Mouse (Mus musculus) MEL (cell line): Measurements from ENCODE around the gene Il2rg. TPM values are rescaled to one million over a fixed set of nuclear protein-coding genes. Genes with fewer than 3 reads are reported as not detected.

Experiments
- DNase-seq: peaks from one replicate; pipeline ENCODE4 v3.0.0; 2011; ENCODE audit warnings: low read depth, low spot score
- H3K27ac ChIP-seq: 2 replicates; pipeline ENCODE4 v1.5.1; 2012; ENCODE audit warnings: low read depth, mild to moderate bottlenecking, control low read depth, low read length, moderate library complexity; ENCODE audit not compliant: control insufficient read depth
- H3K27me3 ChIP-seq, 2 experiments: fragments of 150-350 bp in 1 of 2; sonication (generic) in 1 of 2; 2 replicates each; pipeline ENCODE4 v1.6.1; 2012; ENCODE audit warnings: low read length in 2 of 2, mild to moderate bottlenecking in 2 of 2, improper control_type of control experiment in 1 of 2, moderate library complexity in 1 of 2; ENCODE audit not compliant: insufficient read depth in 2 of 2, control insufficient read depth in 1 of 2
- H3K36me3 ChIP-seq, 2 experiments: 2 replicates each; pipeline ENCODE4 v1.6.1; 2012 to 2014; ENCODE audit warnings: low read length in 2 of 2, improper control_type of control experiment in 1 of 2, inconsistent platforms in 1 of 2, mild to moderate bottlenecking in 1 of 2; ENCODE audit not compliant: insufficient read depth in 2 of 2, control insufficient read depth in 1 of 2
- H3K4me1 ChIP-seq, 2 experiments: fragments of 150-350 bp in 1 of 2; sonication (generic) in 1 of 2; 2 replicates each; pipeline ENCODE4 v1.6.1; 2012; ENCODE audit warnings: low read length in 2 of 2, improper control_type of control experiment in 1 of 2, mild to moderate bottlenecking in 1 of 2; ENCODE audit not compliant: insufficient read depth in 2 of 2, control insufficient read depth in 1 of 2
- H3K4me3 ChIP-seq, 2 experiments: fragments of 150-350 bp in 1 of 2; sonication (generic) in 1 of 2; 2 replicates each; pipeline ENCODE4 v1.5.1; 2012; ENCODE audit warnings: low read depth in 2 of 2, low read length in 2 of 2, mild to moderate bottlenecking in 2 of 2, moderate library complexity in 2 of 2, control low read depth in 1 of 2, improper control_type of control experiment in 1 of 2; ENCODE audit not compliant: control insufficient read depth in 1 of 2, insufficient read depth in 1 of 2
- H3K79me2 ChIP-seq: 2 replicates; pipeline ENCODE4 v1.6.1; 2012; ENCODE audit warnings: mild to moderate bottlenecking, low read length, moderate library complexity; ENCODE audit not compliant: control insufficient read depth, poor library complexity, insufficient read depth
- H3K9ac ChIP-seq: 2 replicates; pipeline ENCODE4 v1.6.1; 2012; ENCODE audit warnings: low read depth, mild to moderate bottlenecking, control low read depth, low read length, moderate library complexity; ENCODE audit not compliant: control insufficient read depth, poor library complexity, severe bottlenecking
- H3K9me3 ChIP-seq: fragments of 150-350 bp; sonication (generic); replicated peaks from 2 replicates; pipeline ENCODE4 v1.6.1; 2012; ENCODE audit warnings: mild to moderate bottlenecking, low read length, improper control_type of control experiment, moderate library complexity; ENCODE audit not compliant: insufficient read depth
- BHLHE40 ChIP-seq: IDR thresholded peaks from 2 replicates; pipeline ENCODE4 v1.6.1; 2012; ENCODE audit warnings: low read depth, mild to moderate bottlenecking, inconsistent platforms, low read length, improper control_type of control experiment, borderline replicate concordance
- CHD1 ChIP-seq: IDR thresholded peaks from 2 replicates; pipeline ENCODE4 v1.6.1; 2012; ENCODE audit warnings: low read depth, mild to moderate bottlenecking, inconsistent platforms, low read length, improper control_type of control experiment
- CHD2 ChIP-seq: IDR thresholded peaks from 2 replicates; pipeline ENCODE4 v1.6.1; 2011; ENCODE audit warnings: low read length, improper control_type of control experiment
- CTCF ChIP-seq, 3 experiments: IDR thresholded peaks in 2 of 3; conservative IDR thresholded peaks in 1 of 3; 2 replicates each; pipeline ENCODE4 v1.5.1; 2011 to 2012; ENCODE audit warnings: low read length in 3 of 3, low read depth in 2 of 3, mild to moderate bottlenecking in 2 of 3, improper control_type of control experiment in 1 of 3, inconsistent platforms in 1 of 3, mixed read lengths in 1 of 3, moderate library complexity in 1 of 3; ENCODE audit not compliant: control insufficient read depth in 1 of 3, insufficient read depth in 1 of 3, poor library complexity in 1 of 3, severe bottlenecking in 1 of 3
- ELF1 ChIP-seq: IDR thresholded peaks from 2 replicates; pipeline ENCODE4 v1.6.1; 2014; ENCODE audit warnings: low read depth, mild to moderate bottlenecking, inconsistent platforms, low read length, improper control_type of control experiment, moderate library complexity
- EP300 ChIP-seq, 2 experiments: IDR thresholded peaks; 2 replicates each; pipeline ENCODE4 v1.6.1; 2011; ENCODE audit warnings: improper control_type of control experiment in 2 of 2, low read length in 2 of 2, low read depth in 1 of 2, mild to moderate bottlenecking in 1 of 2
- ETS1 ChIP-seq: IDR thresholded peaks from 2 replicates; pipeline ENCODE4 v1.6.1; 2012; ENCODE audit warnings: low read depth, mild to moderate bottlenecking, inconsistent platforms, low read length, improper control_type of control experiment, moderate library complexity
- GABPA ChIP-seq: IDR thresholded peaks from 2 replicates; pipeline ENCODE4 v1.6.1; 2012; ENCODE audit warnings: low read depth, mild to moderate bottlenecking, inconsistent platforms, low read length, improper control_type of control experiment, moderate library complexity
- JUND ChIP-seq: IDR thresholded peaks from 2 replicates; pipeline ENCODE4 v1.6.1; 2011; ENCODE audit warnings: low read depth, mild to moderate bottlenecking, improper control_type of control experiment, low read length
- KAT2A ChIP-seq: conservative IDR thresholded peaks from 2 replicates; pipeline ENCODE4 v1.6.1; 2012; ENCODE audit warnings: low read depth, low read length, improper control_type of control experiment, inconsistent platforms
- MAZ ChIP-seq: IDR thresholded peaks from 2 replicates; pipeline ENCODE4 v1.6.1; 2012; ENCODE audit warnings: low read depth, mild to moderate bottlenecking, inconsistent platforms, low read length, improper control_type of control experiment
- MXI1 ChIP-seq: IDR thresholded peaks from 2 replicates; pipeline ENCODE4 v1.6.1; 2011; ENCODE audit warnings: mild to moderate bottlenecking, low read depth, low read length, improper control_type of control experiment
- MYB ChIP-seq: IDR thresholded peaks from 2 replicates; pipeline ENCODE4 v1.6.1; 2011; ENCODE audit warnings: mild to moderate bottlenecking, low read depth, low read length, improper control_type of control experiment
- MYC ChIP-seq: IDR thresholded peaks from 2 replicates; pipeline ENCODE4 v1.6.1; 2011; ENCODE audit warnings: low read depth, mild to moderate bottlenecking, low read length, improper control_type of control experiment, moderate library complexity
- NELFE ChIP-seq: IDR thresholded peaks from 2 replicates; pipeline ENCODE4 v1.6.1; 2011; ENCODE audit warnings: low read depth, low read length, improper control_type of control experiment
- NRF1 ChIP-seq: IDR thresholded peaks from 2 replicates; pipeline ENCODE4 v1.6.1; 2014; ENCODE audit warnings: low read depth, mild to moderate bottlenecking, inconsistent platforms, low read length, improper control_type of control experiment, moderate library complexity; ENCODE audit not compliant: poor library complexity, insufficient read depth, severe bottlenecking
- POLR2A ChIP-seq, 2 experiments: IDR thresholded peaks; 2 replicates each; pipeline ENCODE4 v1.6.1; 2011 to 2012; ENCODE audit warnings: low read length in 2 of 2, mild to moderate bottlenecking in 2 of 2, control low read depth in 1 of 2, improper control_type of control experiment in 1 of 2, low read depth in 1 of 2, moderate library complexity in 1 of 2; ENCODE audit not compliant: control insufficient read depth in 1 of 2, insufficient read depth in 1 of 2, poor library complexity in 1 of 2
- POLR2AphosphoS2 ChIP-seq: IDR thresholded peaks from 2 replicates; pipeline ENCODE4 v1.6.1; 2011; ENCODE audit warnings: low read length, improper control_type of control experiment
- POLR2AphosphoS5 ChIP-seq: IDR thresholded peaks from 2 replicates; pipeline ENCODE4 v1.6.1; 2012; ENCODE audit warnings: low read depth, borderline replicate concordance, mild to moderate bottlenecking, inconsistent platforms, low read length, moderate library complexity, mixed read lengths
- RAD21 ChIP-seq: IDR thresholded peaks from 2 replicates; pipeline ENCODE4 v1.6.1; 2011; ENCODE audit warnings: mild to moderate bottlenecking, low read depth, low read length, improper control_type of control experiment
- RCOR1 ChIP-seq: IDR thresholded peaks from 2 replicates; pipeline ENCODE4 v1.6.1; 2012; ENCODE audit warnings: low read depth, mild to moderate bottlenecking, inconsistent platforms, low read length, improper control_type of control experiment
- SIN3A ChIP-seq: IDR thresholded peaks from 2 replicates; pipeline ENCODE4 v1.6.1; 2012; ENCODE audit warnings: low read length, improper control_type of control experiment, inconsistent platforms
- SMC3 ChIP-seq: IDR thresholded peaks from 2 replicates; pipeline ENCODE4 v1.6.1; 2011; ENCODE audit warnings: low read depth, low read length, improper control_type of control experiment
- TBP ChIP-seq: IDR thresholded peaks from 2 replicates; pipeline ENCODE4 v1.8.0; 2011; ENCODE audit warnings: low read depth, low read length, improper control_type of control experiment
- TCF12 ChIP-seq: IDR thresholded peaks from 2 replicates; pipeline ENCODE4 v1.6.1; 2014; ENCODE audit warnings: low read depth, mild to moderate bottlenecking, inconsistent platforms, low read length, improper control_type of control experiment, moderate library complexity
- UBTF ChIP-seq: IDR thresholded peaks from 2 replicates; pipeline ENCODE4 v1.6.1; 2012; ENCODE audit warnings: low read depth, mild to moderate bottlenecking, inconsistent platforms, low read length, improper control_type of control experiment, moderate library complexity, borderline replicate concordance; ENCODE audit not compliant: insufficient read depth
- USF1 ChIP-seq: IDR thresholded peaks from 2 replicates; pipeline ENCODE4 v1.6.1; 2014; ENCODE audit warnings: low read depth, mild to moderate bottlenecking, inconsistent platforms, low read length, improper control_type of control experiment, moderate library complexity
- USF2 ChIP-seq, 2 experiments: IDR thresholded peaks; 2 replicates each; pipeline ENCODE4 v1.6.1; 2011 to 2012; ENCODE audit warnings: improper control_type of control experiment in 2 of 2, low read length in 2 of 2, borderline replicate concordance in 1 of 2, inconsistent platforms in 1 of 2, low read depth in 1 of 2, mild to moderate bottlenecking in 1 of 2; ENCODE audit not compliant: insufficient read depth in 1 of 2
- ZC3H11A ChIP-seq: IDR thresholded peaks from 2 replicates; pipeline ENCODE4 v1.6.1; 2012; ENCODE audit warnings: low read depth, mild to moderate bottlenecking, inconsistent platforms, low read length, improper control_type of control experiment
- ZKSCAN1 ChIP-seq: IDR thresholded peaks from 2 replicates; pipeline ENCODE4 v1.6.1; 2012; ENCODE audit warnings: low read depth, mild to moderate bottlenecking, inconsistent platforms, low read length, improper control_type of control experiment, moderate library complexity
- ZMIZ1 ChIP-seq: IDR thresholded peaks from 2 replicates; pipeline ENCODE4 v1.6.1; 2012; ENCODE audit warnings: low read depth, mild to moderate bottlenecking, inconsistent platforms, low read length, improper control_type of control experiment, moderate library complexity
- ZNF384 ChIP-seq: IDR thresholded peaks from 2 replicates; pipeline ENCODE4 v1.6.1; 2012; ENCODE audit warnings: low read depth, mild to moderate bottlenecking, inconsistent platforms, low read length, improper control_type of control experiment
- polyA plus RNA-seq, 2 experiments: library from polyadenylated mRNA; stranded (reverse) in 1 of 2; unstranded in 1 of 2; fragments of >175 nt in 1 of 2; fragments of >200 nt in 1 of 2; gene quantifications; 2 replicates each; pipeline versions ENCODE4 v1.2.1 to v1.2.4; 2012; ENCODE audit warnings: low replicate concordance in 2 of 2, low read depth in 1 of 2; ENCODE audit not compliant: insufficient read length in 2 of 2, insufficient read depth in 1 of 2, missing spikeins in 1 of 2
- total RNA-seq: library from RNA; depleted of rRNA; stranded (reverse); fragments of 300-350 nt; gene quantifications from 2 replicates; pipeline ENCODE4 v1.2.3, GENCODE M21; 2012

The Il2rg gene
- total and polyA plus RNA-seq, 3 experiments = 1.6 to 3.5 TPM; not detected in 1

GRCm38 (mm10) chrX:101222796-101223162 lies 45.3 kb downstream of the Il2rg start (continued):
- TF ChIP-seq SMC3 (no peak), ELF1 (no peak)

GRCm38 (mm10) chrX:101221834-101222795 lies 45.9 kb downstream of the Il2rg start, which contains the start of gene Snx12:
TSS of gene Snx12 (minus strand) at chrX:101222563.
- H3K27ac ChIP-seq = peak within 1 kb of the TSS; percentile 56
- peak; percentile 90 for DNase-seq
- TF ChIP-seq NRF1 (peak; percentile 84), ZC3H11A (no peak), GABPA (no peak), NELFE (peak; percentile 68), KAT2A (peak; percentile 79), BHLHE40 (no peak), SMC3 (no peak), POLR2AphosphoS2 (no peak), ZKSCAN1 (no peak), SIN3A (peak; percentile 88), ETS1 (peak; percentile 39; the same call in 1 of the 2 replicates), TBP (peak; percentile 66; the same call in 1 of the 2 replicates), USF2 (IDR thresholded peaks at IDR 0.05; ENCODE audit: borderline replicate concordance in 1 of 2, insufficient read depth in 1 of 2, low read depth in 1 of 2, low read length in 2 of 2) (no peak), TCF12 (peak; percentile 37; the same call in 1 of the 2 replicates), ELF1 (peak; percentile 89), RCOR1 (peak; percentile 64), MYC (peak; percentile 55; the same call in 1 of the 2 replicates), USF1 (peak; percentile 75), CHD1 (no peak), MAZ (peak; percentile 71; the same call in 1 of the 2 replicates), MXI1 (peak; percentile 68), RAD21 (no peak), EP300 (IDR thresholded peaks at IDR 0.05; ENCODE audit: low read depth in 1 of 2, low read length in 2 of 2) (peak in 1 of 2 experiments; percentile 34; a peak in 1 of 4 replicates), ZNF384 (no peak), UBTF (no peak), CHD2 (no peak), ZMIZ1 (0 out of 2 replicates have a peak, but pooled peaks have one; percentile 47), JUND (peak; percentile 86), CTCF (IDR thresholded peaks at IDR 0.05 in 2 of 3, conservative IDR thresholded peaks at IDR 0.05 in 1 of 3; ENCODE audit: control insufficient read depth in 1 of 3, insufficient read depth in 1 of 3, low read depth in 2 of 3, low read length in 3 of 3, poor library complexity in 1 of 3, severe bottlenecking in 1 of 3) (no peak), POLR2A (IDR thresholded peaks at IDR 0.05; ENCODE audit: control insufficient read depth in 1 of 2, insufficient read depth in 1 of 2, low read depth in 1 of 2, low read length in 2 of 2, poor library complexity in 1 of 2) (peak; percentile 44 to 61; a peak in 1 of 4 replicates), MYB (no peak), POLR2AphosphoS5 (no peak)

More at GRCm38 (mm10) chrX:101221834-101222795, 45.9 kb downstream of the Il2rg start, which contains the start of gene Snx12:
- peak within 1 kb of the TSS; percentile 82 for H3K9ac ChIP-seq
- H3K4me1 ChIP-seq = peaks cover 0 to 3% of the 10 kb centered on the region in 2 experiments; a peak in 1 of 4 replicates
- peaks cover 0 to 9% of the 10 kb centered on the region in 2 experiments; a peak in 2 of 4 replicates for H3K36me3 ChIP-seq
- peak within 1 kb of the TSS; percentile 70 to 72 for H3K4me3 ChIP-seq
- peaks cover 8% of the 10 kb centered on the region for H3K79me2 ChIP-seq
- H3K27me3 ChIP-seq = no peaks in the 10 kb centered on the region
- no peaks in the 10 kb centered on the region for H3K9me3 ChIP-seq
